Mouse (Mus musculus) megakaryocyte, embryonic 14.5 days (primary cell): Measurements from ENCODE around the gene Zfp13. TPM values are rescaled to one million over a fixed set of nuclear protein-coding genes. Genes with fewer than 3 reads are reported as not detected.
"Not testable (repeated sequence)": the region's sequence is repeated elsewhere in the genome, so short reads cannot be mapped to it uniquely, and the experiment has no call there.

Experiments used
- H3K27me3 ChIP-seq: replicated peaks from 2 replicates; pipeline ENCODE3; 2012; ENCODE audit warnings: inconsistent platforms
- H3K36me3 ChIP-seq: replicated peaks from 2 replicates; pipeline ENCODE3; 2012; ENCODE audit warnings: low read length, inconsistent platforms, mixed read lengths
- H3K4me1 ChIP-seq: 2 replicates; pipeline ENCODE4 v1.6.1; 2012; ENCODE audit warnings: inconsistent platforms
- H3K4me3 ChIP-seq: replicated peaks from 2 replicates; pipeline ENCODE3; 2012; ENCODE audit warnings: moderate library complexity, mild to moderate bottlenecking, inconsistent platforms
- H3K9me3 ChIP-seq: 2 replicates; pipeline ENCODE4 v1.6.1; 2012; ENCODE audit warnings: inconsistent platforms
- FLI1 ChIP-seq: IDR thresholded peaks from 2 replicates; pipeline ENCODE4 v1.6.1; 2012; ENCODE audit warnings: low read length, inconsistent platforms, mixed read lengths
- GATA1 ChIP-seq: IDR thresholded peaks from 3 replicates; pipeline ENCODE4 v1.6.1; 2012; ENCODE audit warnings: mixed read lengths, low read length, inconsistent platforms, borderline replicate concordance
- polyA plus RNA-seq: library from polyadenylated mRNA; stranded (reverse); fragments of >175 nt; gene quantifications from 2 replicates; pipeline ENCODE4 v1.2.3, GENCODE M21; 2012; ENCODE audit warnings: low replicate concordance; ENCODE audit not compliant: insufficient read depth

Gene Zfp13
- polyA plus RNA-seq, 1 experiment: 0.96 TPM

- Histone ChIP-seq H3K36me3 (no peaks in the 10 kb centered on the region), H3K4me3 (no peak overlapping the region), H3K9me3 (no peaks in the 10 kb centered on the region), H3K27me3 (peaks cover 39% of the 10 kb centered on the region), H3K4me1 (peaks cover 44% of the 10 kb centered on the region)
- TF ChIP-seq GATA1: no peak
- TF ChIP-seq FLI1: no peak
Measured at GRCm38 (mm10) chr17:23543983-23544382, 55.3 kb downstream of the Zfp13 start.

DNA sequence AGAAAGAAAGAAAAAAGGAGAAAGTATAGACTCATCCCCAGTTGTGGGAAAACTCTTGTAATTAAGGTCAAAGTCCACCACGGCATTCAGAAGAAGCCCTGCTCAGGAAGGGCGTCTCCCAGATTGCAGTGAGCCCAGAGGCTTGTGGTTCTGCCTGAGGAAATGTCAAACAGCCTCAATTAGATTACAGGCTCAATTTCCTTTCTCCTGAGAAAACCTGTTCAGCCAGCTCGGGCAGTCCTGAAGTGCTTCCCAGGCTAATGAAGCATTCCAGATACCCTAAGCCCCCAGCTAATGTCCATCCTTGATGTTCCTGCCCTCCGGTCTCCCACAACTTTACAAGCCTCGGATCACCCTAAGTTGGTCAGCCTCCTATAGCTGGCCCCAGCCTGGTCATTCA lies 56.0 kb downstream of the Zfp13 start:
- Histone ChIP-seq H3K36me3 (no peaks in the 10 kb centered on the region), H3K4me3 (peak overlapping the region; percentile 1), H3K4me1 (peaks cover 44% of the 10 kb centered on the region), H3K27me3 (peaks cover 40% of the 10 kb centered on the region), H3K9me3 (no peaks in the 10 kb centered on the region)
- TF ChIP-seq GATA1 (no peak), FLI1 (no peak)

DNA sequence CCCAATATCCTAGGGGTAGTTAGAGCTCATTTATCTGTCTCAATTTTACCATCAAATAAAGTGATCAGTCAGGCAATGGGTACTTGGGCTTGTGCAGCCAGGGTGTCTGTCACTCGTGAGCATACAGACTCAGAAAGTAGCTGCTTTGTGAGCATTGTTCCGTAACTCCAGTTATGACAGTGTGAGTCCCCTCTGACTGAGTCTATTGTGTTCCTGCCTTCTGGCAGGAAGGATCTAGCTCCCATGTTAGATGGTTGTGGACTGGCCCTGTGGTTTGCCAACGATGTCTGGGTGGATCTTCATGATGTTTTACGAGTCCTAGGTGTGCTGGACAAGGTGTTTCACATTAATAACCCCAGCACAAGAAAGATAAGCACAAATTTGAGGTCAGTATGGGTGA lies 56.5 kb downstream of the Zfp13 start:
- TF ChIP-seq GATA1 (no peak), FLI1 (no peak)
- Histone ChIP-seq H3K36me3 (no peaks in the 10 kb centered on the region), H3K4me1 (peaks cover 47% of the 10 kb centered on the region), H3K9me3 (no peaks in the 10 kb centered on the region), H3K27me3 (peaks cover 44% of the 10 kb centered on the region), H3K4me3 (peak overlapping the region; percentile 65)

- H3K9me3 ChIP-seq: no peaks in the 10 kb centered on the region
- peak overlapping the region; percentile 77 for H3K4me3 ChIP-seq
- peaks cover 54% of the 10 kb centered on the region for H3K4me1 ChIP-seq
- no peaks in the 10 kb centered on the region for H3K36me3 ChIP-seq
- peaks cover 48% of the 10 kb centered on the region for H3K27me3 ChIP-seq
- TF ChIP-seq GATA1: no peak
- no peak for TF ChIP-seq FLI1
Measured at GRCm38 (mm10) chr17:23542004-23542720, 57.1 kb downstream of the Zfp13 start.

- H3K4me3 ChIP-seq: no peak overlapping the region
- peaks cover 48% of the 10 kb centered on the region for H3K27me3 ChIP-seq
- H3K9me3 ChIP-seq: no peaks in the 10 kb centered on the region
- peaks cover 56% of the 10 kb centered on the region for H3K4me1 ChIP-seq
- TF ChIP-seq GATA1 (no peak), FLI1 (no peak)
- no peaks in the 10 kb centered on the region for H3K36me3 ChIP-seq
Measured at GRCm38 (mm10) chr17:23540605-23541475, 58.4 kb downstream of the Zfp13 start.

DNA sequence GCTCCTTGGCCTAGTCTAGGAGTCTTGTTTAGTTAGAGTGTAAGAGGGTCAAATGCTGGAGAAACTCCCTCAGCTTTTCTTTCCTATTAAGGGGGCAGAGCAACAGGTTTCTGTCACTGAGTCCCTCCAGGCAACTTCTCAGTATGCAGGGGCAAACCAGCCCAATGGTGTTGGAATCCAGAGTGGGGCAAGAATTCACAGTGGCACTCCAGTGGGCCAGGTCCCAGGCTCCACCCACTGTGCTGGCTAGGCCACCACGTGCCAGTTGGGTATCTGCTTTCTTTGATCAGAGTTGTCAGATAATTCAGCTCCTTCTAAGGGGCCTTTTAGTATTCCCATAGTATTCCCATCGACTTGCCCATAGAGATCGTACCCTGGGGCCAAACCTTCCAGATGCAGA lies 59.2 kb downstream of the Zfp13 start:
- H3K27me3 ChIP-seq: peaks cover 46% of the 10 kb centered on the region
- TF ChIP-seq FLI1 (no peak), GATA1 (no peak)
- H3K4me3 ChIP-seq: no peak overlapping the region
- H3K9me3 ChIP-seq: no peaks in the 10 kb centered on the region
- H3K36me3 ChIP-seq: no peaks in the 10 kb centered on the region
- peaks cover 56% of the 10 kb centered on the region for H3K4me1 ChIP-seq

DNA sequence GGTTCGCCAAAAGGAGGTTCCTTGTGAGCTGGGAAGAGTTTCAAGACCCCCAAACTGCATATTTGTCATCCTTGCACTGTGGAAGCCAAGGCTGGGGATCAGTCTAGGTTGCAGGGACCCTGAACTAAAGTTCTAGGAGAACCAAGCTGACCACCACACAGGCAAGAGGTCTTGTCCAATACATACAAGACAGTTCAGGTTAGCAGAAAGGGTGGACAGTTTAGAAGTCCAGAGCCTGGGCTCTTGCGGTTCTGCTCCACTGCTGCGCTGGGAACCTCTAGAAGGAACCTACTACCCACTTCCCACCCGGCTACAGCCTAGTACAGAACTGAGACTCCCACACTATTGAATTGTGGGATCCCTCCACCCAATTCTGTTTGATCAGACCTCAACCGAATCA lies 59.7 kb downstream of the Zfp13 start:
- Histone ChIP-seq H3K4me1 (peaks cover 60% of the 10 kb centered on the region), H3K36me3 (no peaks in the 10 kb centered on the region)

GRCm38 (mm10) chr17:23538299-23539015 lies 60.8 kb downstream of the Zfp13 start:
- Histone ChIP-seq H3K36me3 (no peaks in the 10 kb centered on the region), H3K27me3 (peaks cover 42% of the 10 kb centered on the region), H3K4me1 (peaks cover 57% of the 10 kb centered on the region), H3K9me3 (no peaks in the 10 kb centered on the region), H3K4me3 (peak overlapping the region; percentile 90)
- TF ChIP-seq FLI1: no peak
- no peak for TF ChIP-seq GATA1

More for the DNA sequence above, 59.7 kb downstream of the Zfp13 start:
- no peaks in the 10 kb centered on the region for H3K9me3 ChIP-seq
- H3K27me3 ChIP-seq: peaks cover 45% of the 10 kb centered on the region
- H3K4me3 ChIP-seq: no peak overlapping the region
- TF ChIP-seq GATA1 (no peak), FLI1 (no peak)

DNA sequence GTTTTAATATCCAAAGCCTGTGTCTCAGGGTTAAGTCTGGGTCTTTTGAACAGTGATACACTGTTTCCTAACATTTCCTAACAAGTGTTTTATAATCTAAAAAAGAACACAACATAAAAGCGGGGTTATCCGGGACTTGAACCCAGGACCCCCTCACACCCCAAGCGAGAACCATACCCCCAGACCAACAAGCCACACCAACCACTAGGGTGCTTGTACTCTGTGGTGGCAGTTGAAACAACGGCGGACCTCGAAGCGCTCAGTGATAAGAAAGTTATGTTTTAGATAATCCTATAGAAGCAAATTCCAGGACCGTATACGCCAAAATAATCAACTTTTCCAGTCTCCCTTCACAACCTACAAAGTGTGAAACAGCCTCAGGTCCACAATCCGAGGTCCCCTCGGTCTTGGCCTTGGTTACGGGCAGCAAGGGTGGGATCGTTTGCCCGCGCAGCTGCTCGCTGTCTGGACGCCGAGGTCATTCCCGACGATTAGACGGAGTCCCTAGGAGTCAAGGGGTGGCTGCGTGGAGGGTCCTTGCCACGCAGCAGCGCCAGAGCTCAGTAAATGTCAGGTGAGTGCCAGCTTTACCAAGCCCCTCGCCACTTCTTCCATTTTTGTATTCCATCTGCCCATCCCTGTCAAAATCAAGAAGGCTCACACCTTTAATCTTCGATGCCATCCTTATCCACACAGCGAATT lies 61.6 kb downstream of the Zfp13 start:
- Histone ChIP-seq H3K4me1 (peaks cover 49% of the 10 kb centered on the region), H3K9me3 (no peaks in the 10 kb centered on the region), H3K4me3 (peak overlapping the region; percentile 90), H3K36me3 (no peaks in the 10 kb centered on the region), H3K27me3 (peaks cover 36% of the 10 kb centered on the region)
- TF ChIP-seq FLI1 (no peak), GATA1 (no peak)

GRCm38 (mm10) chr17:23535046-23535788 lies 64.1 kb downstream of the Zfp13 start:
- H3K4me3 ChIP-seq: peak overlapping the region; percentile 86

DNA sequence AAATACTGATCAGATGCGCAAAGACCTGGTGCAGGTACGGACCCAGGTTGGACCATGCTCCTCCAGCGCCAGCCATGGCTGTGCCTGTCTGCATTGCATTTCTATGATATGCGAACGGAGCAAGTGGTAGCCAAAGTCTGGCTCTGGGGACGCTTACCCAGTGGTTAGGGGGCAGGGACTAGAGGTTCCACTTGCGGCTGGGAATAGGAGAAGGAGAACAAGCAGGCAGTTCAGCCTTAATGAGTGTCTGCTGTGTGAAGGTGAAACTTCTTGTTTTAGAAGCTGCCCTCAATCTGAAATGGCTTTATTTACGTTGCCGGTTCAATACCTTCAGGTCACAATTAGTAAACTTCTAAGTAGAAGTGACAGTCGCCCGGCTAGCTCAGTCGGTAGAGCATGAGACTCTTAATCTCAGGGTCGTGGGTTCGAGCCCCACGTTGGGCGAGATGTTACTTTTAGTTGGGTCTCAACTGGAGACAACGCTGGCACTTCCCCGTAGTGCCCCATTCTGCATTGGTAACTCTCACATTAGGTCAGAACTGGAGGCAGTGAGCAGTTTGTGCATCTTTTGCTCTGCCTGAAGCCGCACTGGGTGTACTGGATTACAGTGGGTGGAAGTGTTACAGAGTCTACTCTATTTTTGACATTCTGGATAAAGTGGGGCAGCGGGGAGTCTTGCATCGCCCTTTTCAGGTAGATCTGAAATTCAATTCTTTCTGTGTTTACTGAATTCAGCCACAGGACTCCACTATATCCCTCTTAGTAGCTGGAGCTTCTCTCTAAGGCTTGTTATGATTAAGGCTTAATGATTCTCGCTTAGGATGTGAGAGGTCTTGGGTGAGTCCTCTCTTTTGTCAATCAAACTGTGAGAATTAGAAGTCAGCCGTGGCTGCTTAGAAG lies 65.4 kb downstream of the Zfp13 start:
- H3K27me3 ChIP-seq, H3K9me3 ChIP-seq, H3K36me3 ChIP-seq: not testable (repeated sequence)
- peaks cover 30% of the 10 kb centered on the region for H3K4me1 ChIP-seq
- peak overlapping the region; percentile 87 for H3K4me3 ChIP-seq

More at GRCm38 (mm10) chr17:23535046-23535788, 64.1 kb downstream of the Zfp13 start:
- Histone ChIP-seq H3K27me3 (peaks cover 18% of the 10 kb centered on the region), H3K4me1 (peaks cover 33% of the 10 kb centered on the region)
- H3K36me3 ChIP-seq, H3K9me3 ChIP-seq: not testable (repeated sequence)

DNA sequence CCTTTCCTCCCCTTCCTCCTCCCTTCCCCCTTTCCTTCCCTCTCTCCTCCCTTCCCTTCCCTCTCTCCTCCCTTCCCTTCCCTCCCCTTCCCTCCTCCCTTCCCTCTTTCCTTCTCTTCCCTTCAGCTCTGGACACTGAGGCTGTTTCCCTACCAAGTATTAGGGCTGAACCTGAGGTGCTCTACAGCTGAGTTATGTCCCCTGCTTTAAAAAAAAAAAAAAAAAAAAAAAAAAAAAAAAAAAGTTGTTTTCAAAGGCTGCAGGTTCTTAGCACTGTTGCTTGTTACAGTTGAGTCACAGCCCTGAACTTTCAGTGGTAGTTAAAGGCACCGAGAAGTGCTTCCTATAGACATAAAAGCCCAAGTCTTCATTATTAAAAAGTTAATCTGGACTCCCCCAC lies 67.9 kb downstream of the Zfp13 start:
- not testable (repeated sequence) for H3K27me3 ChIP-seq, H3K4me3 ChIP-seq, H3K9me3 ChIP-seq, H3K36me3 ChIP-seq
- peaks cover 11% of the 10 kb centered on the region for H3K4me1 ChIP-seq
